Mouse (Mus musculus): ENCODE data around the gene Pbdc1. TPM values are rescaled to one million over a fixed set of nuclear protein-coding genes. Genes with fewer than 3 reads are reported as not detected.
"Not testable (repeated sequence)": the region's sequence is repeated elsewhere in the genome, so short reads cannot be mapped to it uniquely, and the experiment has no call there.

Gene Pbdc1
- polyA plus RNA-seq, 1 experiment, result 8.3 TPM

- peak within 1 kb of the TSS; percentile 94 for H3K4me3 ChIP-seq (replicated peaks)
These were observed 41.0 kb downstream of the Pbdc1 start, which contains the start of gene Magee1 for GRCm38 (mm10) chrX:105120275-105121226. Gene Magee1, plus strand, starts transcription at chrX:105120378.

GRCm38 (mm10) chrX:105121227-105121865 is 41.8 kb downstream of the Pbdc1 start:
- H3K4me3 ChIP-seq (replicated peaks), result peak overlapping the region; percentile 94
- H3K4me1 ChIP-seq, result peaks cover 20% of the 10 kb centered on the region
- H3K36me3 ChIP-seq (replicated peaks; ENCODE audit: low read length), result peaks cover 11% of the 10 kb centered on the region
- H3K27me3 ChIP-seq (replicated peaks), result peaks cover 15% of the 10 kb centered on the region
- TF ChIP-seq FLI1 (IDR thresholded peaks at IDR 0.05; ENCODE audit: low read length), result no peak
- TF ChIP-seq GATA1 (IDR thresholded peaks at IDR 0.05; ENCODE audit: borderline replicate concordance, low read length), result no peak
- no peaks in the 10 kb centered on the region for H3K9me3 ChIP-seq

More at GRCm38 (mm10) chrX:105120275-105121226, 41.0 kb downstream of the Pbdc1 start, which contains the start of gene Magee1:
- TF ChIP-seq FLI1 (IDR thresholded peaks at IDR 0.05; ENCODE audit: low read length) (no peak), GATA1 (IDR thresholded peaks at IDR 0.05; ENCODE audit: borderline replicate concordance, low read length) (no peak)
- no peaks in the 10 kb centered on the region for H3K9me3 ChIP-seq
- peaks cover 15% of the 10 kb centered on the region for H3K27me3 ChIP-seq (replicated peaks)
- H3K36me3 ChIP-seq (replicated peaks; ENCODE audit: low read length), result peaks cover 11% of the 10 kb centered on the region
- peaks cover 20% of the 10 kb centered on the region for H3K4me1 ChIP-seq

- Histone ChIP-seq H3K36me3 (replicated peaks; ENCODE audit: low read length) (peaks cover 11% of the 10 kb centered on the region), H3K9me3 (no peaks in the 10 kb centered on the region), H3K27me3 (replicated peaks) (peaks cover 15% of the 10 kb centered on the region), H3K4me3 (replicated peaks) (no peak overlapping the region), H3K4me1 (peaks cover 17% of the 10 kb centered on the region)
- TF ChIP-seq GATA1 (IDR thresholded peaks at IDR 0.05; ENCODE audit: borderline replicate concordance, low read length), result no peak
- no peak for TF ChIP-seq FLI1 (IDR thresholded peaks at IDR 0.05; ENCODE audit: low read length)
These were observed 45.3 kb downstream of the Pbdc1 start for GRCm38 (mm10) chrX:105124903-105125302.

- Histone ChIP-seq H3K36me3 (replicated peaks; ENCODE audit: low read length) (no peaks in the 10 kb centered on the region), H3K4me3 (replicated peaks) (no peak overlapping the region), H3K27me3 (replicated peaks) (peaks cover 6% of the 10 kb centered on the region), H3K4me1 (no peaks in the 10 kb centered on the region), H3K9me3 (no peaks in the 10 kb centered on the region; the same call in 1 of the 2 replicates)
- no peak for TF ChIP-seq FLI1 (IDR thresholded peaks at IDR 0.05; ENCODE audit: low read length)
- no peak for TF ChIP-seq GATA1 (IDR thresholded peaks at IDR 0.05; ENCODE audit: borderline replicate concordance, low read length)
These were observed 72.4 kb downstream of the Pbdc1 start for GRCm38 (mm10) chrX:105151872-105152461.

- not testable (repeated sequence) for H3K36me3 ChIP-seq (replicated peaks; ENCODE audit: low read length); H3K9me3 ChIP-seq; H3K27me3 ChIP-seq (replicated peaks); H3K4me3 ChIP-seq (replicated peaks); H3K4me1 ChIP-seq
These were observed 85.5 kb downstream of the Pbdc1 start for GRCm38 (mm10) chrX:105165007-105165406.

Other genes with a start within 250 kb of the Pbdc1 start
- gene Magee2, start 222.5 kb upstream of the Pbdc1 start, polyA plus RNA-seq (2012; ENCODE audit: insufficient read depth, low replicate concordance), result 0.22 TPM in 1 of 2 replicates, not detected in the other
- gene Magee1, start 40.6 kb downstream of the Pbdc1 start, polyA plus RNA-seq (2012; ENCODE audit: insufficient read depth, low replicate concordance), result 4.6 and 9.5 TPM in 2 replicates